Mouse (Mus musculus) hindbrain, postnatal 0 days (tissue): ENCODE data around the gene Kdm4a. TPM values are rescaled to one million over a fixed set of nuclear protein-coding genes. Genes with fewer than 3 reads are reported as not detected.

Source experiments
- ATAC-seq: fragments of 200-750 bp; cut with Nextera tagmentation; 2 replicates; pipeline ENCODE4 v1.8.0; 2017; ENCODE audit warnings: mild to moderate bottlenecking, moderate TSS enrichment, moderate library complexity
- DNase-seq: peaks from one replicate; pipeline ENCODE4 v3.0.0-alpha.2; 2015; ENCODE audit warnings: low spot score
- H3K27ac ChIP-seq: fragments of 300-500 bp; sonication (generic); 2 replicates; pipeline ENCODE4 v1.5.1; 2014; ENCODE audit warnings: mild to moderate bottlenecking
- H3K27me3 ChIP-seq: fragments of 300-500 bp; sonication (generic); 2 replicates; pipeline ENCODE4 v1.6.1; 2014; ENCODE audit warnings: low read length, mixed read lengths; ENCODE audit not compliant: insufficient read depth
- H3K36me3 ChIP-seq: fragments of 300-500 bp; sonication (generic); 2 replicates; pipeline ENCODE4 v1.6.1; 2014; ENCODE audit warnings: low read length, mixed read lengths; ENCODE audit not compliant: insufficient read depth
- H3K4me1 ChIP-seq: fragments of 300-500 bp; sonication (generic); 2 replicates; pipeline ENCODE4 v1.6.1; 2014; ENCODE audit warnings: antibody characterized with exemption, low read length, mixed read lengths; ENCODE audit not compliant: insufficient read depth
- H3K4me2 ChIP-seq: fragments of 300-500 bp; sonication (generic); 2 replicates; pipeline ENCODE4 v1.6.1; 2014; ENCODE audit warnings: low read depth, mild to moderate bottlenecking, low read length, moderate library complexity, mixed read lengths
- H3K4me3 ChIP-seq: fragments of 300-500 bp; sonication (generic); 2 replicates; pipeline ENCODE4 v1.5.1; 2014; ENCODE audit warnings: low read length
- H3K9ac ChIP-seq: fragments of 300-500 bp; sonication (generic); replicated peaks from 2 replicates; pipeline ENCODE4 v1.6.1; 2014; ENCODE audit warnings: mild to moderate bottlenecking, low read length, moderate library complexity, mixed read lengths
- H3K9me3 ChIP-seq: fragments of 300-500 bp; sonication (generic); 2 replicates; pipeline ENCODE4 v1.6.1; 2016; ENCODE audit warnings: low read length, mixed read lengths
- CTCF ChIP-seq: IDR thresholded peaks from 2 replicates; pipeline ENCODE4 v1.5.1; 2016; ENCODE audit warnings: antibody characterized with exemption, control low read depth, low read depth
- WGBS: fragments of 180-500 bp; shearing (Covaris S2); extraction: QIAGEN DNeasy Blood & Tissue Kit; methylation state at CpG from one replicate; pipeline ENCODE4 v1.1.7; 2014; 5-methylcytosine and 5-hydroxymethylcytosine counted together
- polyA plus RNA-seq: library from polyadenylated mRNA; unstranded; fragments of >200 nt; fragmentation: Nextera tagmentation; extraction: Ambion mirVana; gene quantifications from 2 replicates; pipeline ENCODE4 v1.2.1, GENCODE M21; 2015
- total RNA-seq: library from RNA; depleted of rRNA; stranded (reverse); fragments of >200 nt; gene quantifications from 2 replicates; pipeline ENCODE4 v1.2.3, GENCODE M21; 2014

The Kdm4a gene
- total and polyA plus RNA-seq, 2 experiments from 2014 or later, result 33.6 to 87.1 TPM

DNA sequence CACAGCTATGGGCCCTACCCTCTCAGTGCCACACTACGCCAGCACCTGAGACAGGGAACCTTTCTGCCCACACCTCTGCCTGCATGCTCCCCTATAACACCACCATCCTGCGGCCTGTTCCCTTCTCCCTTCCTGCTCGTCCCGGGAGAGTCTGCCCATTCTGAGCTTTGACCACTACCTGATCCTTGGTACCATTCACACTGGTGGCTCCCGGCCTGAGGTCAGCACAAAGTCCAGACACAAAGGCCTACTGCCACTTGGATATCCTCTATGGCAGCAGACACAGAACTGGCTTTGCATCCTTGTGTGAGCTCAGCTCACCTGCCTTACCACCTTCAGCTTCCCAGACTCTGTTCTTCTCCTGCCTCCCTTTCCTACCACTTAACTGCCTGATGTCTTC is 38.7 kb upstream of the Kdm4a start:
- TF ChIP-seq CTCF, result no peak
- no peaks in the 10 kb centered on the region for H3K27me3 ChIP-seq
- H3K9me3 ChIP-seq, result no peaks in the 10 kb centered on the region
- no peak overlapping the region for H3K27ac ChIP-seq
- H3K4me2 ChIP-seq, result no peak overlapping the region
- no peak overlapping the region for H3K4me3 ChIP-seq
- no peak for DNase-seq
- peaks cover 58% of the 10 kb centered on the region for H3K36me3 ChIP-seq
- 90% methylated on average over 5 of the region's 5 CpGs for WGBS
- no peak overlapping the region for H3K9ac ChIP-seq
- ATAC-seq, result no peak
- H3K4me1 ChIP-seq, result no peaks in the 10 kb centered on the region

DNA sequence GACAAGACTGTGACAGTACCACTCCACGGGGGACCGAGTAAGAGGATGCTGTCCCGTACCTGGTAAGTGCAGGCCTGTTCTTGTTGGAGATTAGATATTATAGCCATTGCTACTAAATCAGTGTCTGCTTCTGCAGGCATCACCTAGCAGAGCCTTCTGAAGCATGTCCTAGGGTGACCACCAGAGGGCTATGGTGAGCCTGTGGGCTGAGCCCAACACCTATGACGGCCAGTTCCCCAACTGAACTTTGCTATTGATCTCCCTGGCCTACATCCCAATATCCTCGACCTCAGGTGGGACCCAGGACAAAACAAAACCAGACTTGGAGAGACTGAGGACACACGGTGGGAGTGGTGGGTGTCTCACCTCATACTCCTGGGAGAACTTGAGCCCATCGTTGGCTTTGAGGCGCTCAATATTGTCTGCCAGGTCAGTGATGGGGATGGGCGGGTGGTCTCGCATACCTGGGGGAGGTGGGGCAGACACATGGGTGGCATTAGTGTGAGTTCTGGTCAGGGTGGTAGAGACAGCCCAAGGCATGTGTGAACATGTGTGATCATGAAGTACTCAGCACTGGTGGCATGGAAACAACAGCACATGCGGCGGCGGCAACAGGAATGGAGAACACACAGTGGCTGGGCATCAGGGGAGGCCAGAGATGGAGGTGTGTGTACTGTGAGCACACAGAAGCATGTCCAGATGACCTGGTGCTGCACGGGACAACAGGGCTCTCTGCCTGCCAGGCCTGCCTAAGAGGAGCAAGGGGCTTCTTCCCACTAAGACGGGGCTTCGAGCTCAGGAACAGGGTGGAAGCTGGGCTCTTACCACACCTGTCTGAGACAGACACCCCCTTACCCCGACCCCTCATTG is 37.1 kb upstream of the Kdm4a start:
- Histone ChIP-seq H3K36me3 (peaks cover 60% of the 10 kb centered on the region), H3K27me3 (no peaks in the 10 kb centered on the region), H3K9ac (no peak overlapping the region), H3K9me3 (no peaks in the 10 kb centered on the region), H3K4me2 (no peak overlapping the region), H3K4me1 (no peaks in the 10 kb centered on the region), H3K27ac (no peak overlapping the region), H3K4me3 (no peak overlapping the region)
- ATAC-seq (peak; percentile 48; the same call in 1 of the 2 replicates), DNase-seq (peak; percentile 75)
- 86% methylated on average over 17 of the region's 17 CpGs for WGBS
- peak; percentile 96 for TF ChIP-seq CTCF

DNA sequence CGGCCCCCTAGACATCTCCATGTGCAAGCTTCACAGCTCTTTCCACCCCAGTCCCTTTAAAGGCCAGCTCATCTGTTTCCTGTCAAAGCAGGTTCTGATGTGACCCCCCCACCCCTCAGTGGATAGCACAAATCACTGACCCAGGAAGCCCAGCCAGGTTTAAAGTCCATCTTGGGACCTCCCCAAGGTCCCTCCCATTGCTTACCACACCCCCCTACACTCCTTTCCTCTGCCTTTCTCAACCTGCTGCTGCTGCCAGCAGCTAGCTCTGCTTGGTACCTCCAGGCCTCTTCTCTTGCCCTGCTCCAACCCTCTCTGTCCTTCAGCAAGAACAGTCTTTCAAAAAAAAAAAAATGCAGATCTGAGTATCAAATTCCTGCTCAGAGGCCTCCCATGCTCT is 35.0 kb upstream of the Kdm4a start:
- Histone ChIP-seq H3K27ac (no peak overlapping the region), H3K9ac (no peak overlapping the region), H3K4me3 (no peak overlapping the region), H3K27me3 (no peaks in the 10 kb centered on the region), H3K36me3 (peaks cover 63% of the 10 kb centered on the region), H3K4me2 (no peak overlapping the region), H3K4me1 (no peaks in the 10 kb centered on the region), H3K9me3 (no peaks in the 10 kb centered on the region)
- ATAC-seq (no peak), DNase-seq (no peak)
- no peak for TF ChIP-seq CTCF
- 100% methylated on average over 1 of the region's 1 CpGs for WGBS

DNA sequence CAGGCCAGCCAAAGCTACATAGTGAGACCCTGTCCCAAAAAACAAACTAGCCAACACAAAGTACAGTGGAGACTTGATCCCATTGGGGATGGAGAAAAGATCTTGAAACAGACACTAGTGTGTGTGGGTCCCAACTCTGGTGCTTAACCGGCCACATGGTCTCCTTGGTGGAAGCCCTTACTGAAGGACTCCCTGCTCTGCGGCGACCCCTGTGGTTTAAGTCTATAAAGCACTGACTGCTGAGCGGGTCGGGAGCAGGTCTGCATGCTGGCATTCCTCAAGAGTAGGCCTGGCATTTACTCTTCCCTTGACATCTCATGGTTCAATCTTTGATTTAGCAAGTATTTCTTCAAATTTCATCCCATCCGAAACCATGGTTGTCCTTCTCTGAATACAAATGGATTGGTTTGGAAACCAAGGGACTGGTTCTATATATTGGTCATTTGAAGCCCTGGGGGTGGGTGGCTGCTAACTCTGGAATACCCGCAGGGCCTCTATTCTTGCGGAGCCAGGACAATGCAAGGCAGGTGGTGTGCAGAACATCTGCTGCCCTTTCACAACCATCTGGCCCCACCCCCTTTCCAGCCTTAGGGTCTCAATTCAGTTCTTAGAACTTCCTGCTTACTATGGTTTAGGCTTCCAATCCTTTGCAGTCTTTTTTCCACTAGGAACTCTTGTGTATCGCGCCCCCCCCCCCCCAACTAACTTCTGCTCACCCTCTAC is 27.2 kb upstream of the Kdm4a start:
- H3K9ac ChIP-seq, result no peak overlapping the region
- DNase-seq, result peak; percentile 32
- H3K4me2 ChIP-seq, result no peak overlapping the region
- no peak overlapping the region for H3K4me3 ChIP-seq
- TF ChIP-seq CTCF, result peak; percentile 40
- ATAC-seq, result peak; percentile 34; the same call in 1 of the 2 replicates
- H3K4me1 ChIP-seq, result no peaks in the 10 kb centered on the region
- 49% methylated on average over 10 of the region's 10 CpGs for WGBS
- H3K27me3 ChIP-seq, result no peaks in the 10 kb centered on the region
- H3K36me3 ChIP-seq, result peaks cover 43% of the 10 kb centered on the region
- no peak overlapping the region for H3K27ac ChIP-seq
- H3K9me3 ChIP-seq, result no peaks in the 10 kb centered on the region

DNA sequence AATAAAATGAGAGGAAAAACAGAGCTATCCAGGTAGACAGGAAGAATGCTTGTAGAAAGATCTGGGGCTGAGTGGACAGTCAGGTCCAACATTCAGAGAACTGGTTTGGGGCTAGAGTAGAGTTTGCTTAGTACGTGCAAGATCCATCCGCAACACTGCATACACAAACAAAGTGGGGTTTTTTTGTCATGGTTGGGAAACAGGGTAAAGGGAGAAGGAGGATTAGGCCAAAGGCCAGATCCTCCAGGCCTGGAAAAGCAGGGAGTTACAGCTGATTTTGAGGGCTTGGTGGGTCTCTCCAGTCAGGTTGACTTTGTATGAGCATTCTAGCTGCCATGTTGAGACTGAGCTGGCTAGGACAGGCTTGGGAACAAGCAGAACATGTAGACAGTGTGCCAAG is 26.1 kb upstream of the Kdm4a start:
- Histone ChIP-seq H3K4me2 (no peak overlapping the region), H3K27ac (no peak overlapping the region), H3K27me3 (no peaks in the 10 kb centered on the region), H3K4me3 (no peak overlapping the region), H3K36me3 (peaks cover 31% of the 10 kb centered on the region), H3K9ac (no peak overlapping the region), H3K9me3 (no peaks in the 10 kb centered on the region), H3K4me1 (no peaks in the 10 kb centered on the region)
- ATAC-seq, result no peak
- 88% methylated on average over 2 of the region's 2 CpGs for WGBS
- DNase-seq, result no peak
- TF ChIP-seq CTCF, result no peak

DNA sequence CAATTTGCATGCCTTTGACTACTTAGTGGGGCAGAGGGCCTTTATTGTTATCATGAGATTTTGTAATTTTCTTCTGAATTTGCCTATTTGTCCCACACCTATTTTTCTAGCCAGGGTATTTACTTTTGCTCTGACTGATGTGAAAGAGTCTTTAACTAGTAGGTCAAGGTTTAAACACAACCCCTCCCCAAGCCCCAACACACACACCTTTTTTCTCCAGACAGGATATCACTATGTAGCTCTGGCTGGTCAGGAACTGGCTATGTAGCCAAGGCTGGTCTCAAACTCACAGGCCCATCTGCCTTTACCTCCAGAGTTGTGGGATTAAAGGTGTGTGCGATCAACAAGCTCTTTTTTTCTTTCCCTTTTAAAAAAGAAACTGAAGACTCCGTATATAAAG is 19.2 kb upstream of the Kdm4a start:
- Histone ChIP-seq H3K4me2 (no peak overlapping the region), H3K9me3 (no peaks in the 10 kb centered on the region), H3K4me1 (no peaks in the 10 kb centered on the region), H3K36me3 (no peaks in the 10 kb centered on the region), H3K27ac (no peak overlapping the region), H3K4me3 (no peak overlapping the region), H3K27me3 (no peaks in the 10 kb centered on the region), H3K9ac (no peak overlapping the region)
- DNase-seq (no peak), ATAC-seq (no peak)
- WGBS, result 96% methylated on average over 2 of the region's 2 CpGs
- no peak for TF ChIP-seq CTCF

DNA sequence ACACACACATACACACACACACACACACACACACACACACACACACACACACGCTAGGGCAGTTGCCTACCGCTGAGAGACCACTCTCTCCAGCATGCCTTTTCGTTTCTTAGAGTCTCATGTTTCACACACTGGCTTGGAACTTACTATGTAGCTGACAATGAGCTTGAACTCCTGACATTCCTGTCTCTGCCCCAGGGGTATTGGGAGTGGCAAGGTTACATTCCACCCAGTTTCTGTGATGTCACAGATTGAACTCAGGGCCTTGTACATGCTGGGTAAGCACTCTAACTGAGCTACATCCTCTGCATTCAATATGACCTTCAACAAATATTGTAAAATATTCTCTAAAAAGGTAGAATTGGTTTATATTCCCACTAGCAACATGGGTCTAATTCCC is 18.8 kb upstream of the Kdm4a start:
- no peak for TF ChIP-seq CTCF
- no peak for DNase-seq
- no peaks in the 10 kb centered on the region for H3K36me3 ChIP-seq
- no peak overlapping the region for H3K27ac ChIP-seq
- no peak overlapping the region for H3K9ac ChIP-seq
- WGBS, result 71% methylated on average over 3 of the region's 3 CpGs
- no peaks in the 10 kb centered on the region for H3K9me3 ChIP-seq
- no peaks in the 10 kb centered on the region for H3K27me3 ChIP-seq
- no peak for ATAC-seq
- H3K4me2 ChIP-seq, result no peak overlapping the region
- no peaks in the 10 kb centered on the region for H3K4me1 ChIP-seq
- no peak overlapping the region for H3K4me3 ChIP-seq
